ENCODE assay signal across 8 mouse cellular contexts in the genomic region with DNA sequence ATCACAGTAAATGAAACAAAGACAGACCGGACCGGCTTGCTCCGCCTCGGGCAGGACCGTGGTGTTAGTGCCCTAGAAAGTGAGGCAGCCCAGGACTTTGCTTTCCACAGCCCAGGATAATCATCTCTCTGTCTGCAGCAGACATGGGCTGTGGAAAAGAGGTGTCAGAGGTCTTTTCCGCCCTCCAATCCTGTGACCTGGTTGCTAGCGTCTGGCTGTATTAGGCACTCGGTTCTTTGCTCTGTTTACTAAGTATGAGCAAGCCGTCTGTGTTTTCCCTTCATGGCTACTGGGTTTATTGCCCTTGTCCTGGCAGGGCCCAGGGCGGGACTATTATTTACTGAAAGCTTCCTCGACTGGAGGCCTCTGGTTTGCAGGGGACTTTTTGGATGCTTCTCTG.
DNase-seq lines count a peak whose midpoint lies in the region; ATAC-seq and TF ChIP-seq lines count a peak whose summit lies in the region.
"Had no signal": no experiment of that assay in that cellular context is flagged by ENCODE, and none has a peak within 500 bp of the region (broad histone marks: within the 10 kb centered on the region; RNA-seq: fewer than 3 reads in every experiment).

No protein-coding gene starts in this region.

- 0 out of 2 replicates have a peak overlapping the region, but pooled peaks have one; percentile 5 for H3K9ac ChIP-seq in intestine, embryonic 14.5 days (ENCODE audit: low read length)
- no peak overlapping the region for H3K9ac ChIP-seq in liver, postnatal 0 days (replicated peaks)

- intact Hi-C loops in left cerebral cortex, postnatal 36 days (cut with DNase I), result loop anchor here (10.0 kb wide), 1 partner anchor 93 kb away; no protein-coding TSS in a partner anchor

- no peak for TF ChIP-seq EP300 in liver, postnatal 0 days (IDR thresholded peaks at IDR 0.05; ENCODE audit: low read depth)

- WGBS in intestine, embryonic 14.5 days, result 24% methylated on average over 11 of the region's 11 CpGs
- 32% methylated on average over 11 of the region's 11 CpGs for WGBS in liver, postnatal 0 days (ENCODE audit: insufficient replicate concordance)

- no peaks in the 10 kb centered on the region for H3K27me3 ChIP-seq in intestine, embryonic 14.5 days (replicated peaks; ENCODE audit: control insufficient read depth, insufficient read depth, low read length)
- H3K27me3 ChIP-seq in liver, postnatal 0 days (ENCODE audit: insufficient read depth, low read length), result no peaks in the 10 kb centered on the region

- H3K4me1 ChIP-seq in intestine, embryonic 14.5 days (replicated peaks; ENCODE audit: control insufficient read depth, insufficient read depth, low read length), result 0 out of 2 replicates have a peak, but pooled peaks cover 7% of the 10 kb centered on the region
- H3K4me1 ChIP-seq in liver, postnatal 0 days (ENCODE audit: insufficient read depth), result peaks cover 5% of the 10 kb centered on the region; the same call in 1 of the 2 replicates

- ATAC-seq in intestine, embryonic 14.5 days (replicated peaks; ENCODE audit: low FRiP score, low TSS enrichment, low read depth), result no peak; the same call in 1 of the 2 replicates
- ATAC-seq in liver, postnatal 0 days, result no peak
- ATAC-seq in CD4-positive, CD25-positive, alpha-beta regulatory T cell, adult 4 months, result no peak

- TF ChIP-seq CTCF in liver, postnatal 0 days (IDR thresholded peaks at IDR 0.05; ENCODE audit: low read depth), result no peak

- no peak overlapping the region for H3K4me3 ChIP-seq in intestine, embryonic 14.5 days (ENCODE audit: low read depth, low read length)
- H3K4me3 ChIP-seq in liver, postnatal 0 days (ENCODE audit: low read depth, low read length), result no peak overlapping the region

- H3K36me3 ChIP-seq in intestine, embryonic 14.5 days (ENCODE audit: control insufficient read depth, insufficient read depth, low read length), result no peaks in the 10 kb centered on the region
- H3K36me3 ChIP-seq in liver, postnatal 0 days (replicated peaks; ENCODE audit: insufficient read depth, low read length), result no peaks in the 10 kb centered on the region

- peak overlapping the region; percentile 34 for H3K4me2 ChIP-seq in intestine, embryonic 14.5 days (ENCODE audit: low read length)
- H3K4me2 ChIP-seq in liver, postnatal 0 days (ENCODE audit: low read depth, low read length), result peak overlapping the region; percentile 42

- DNase-seq in Muller cell, postnatal 12 days (ENCODE audit: inconsistent ontology term), result peak; percentile 45
- peak; percentile 32 for DNase-seq in adrenal gland, postnatal 10 days
- DNase-seq in intestine, embryonic 14.5 days (ENCODE audit: low spot score), result peak; percentile 62
- no peak for DNase-seq in liver, postnatal 0 days
- no peak for DNase-seq in cerebellum, adult 11 months
- no peak for DNase-seq in left cerebral cortex, postnatal 36 days (ENCODE audit: low spot score in 2 of 2)

- no peaks in the 10 kb centered on the region for H3K9me3 ChIP-seq in intestine, embryonic 14.5 days (ENCODE audit: control insufficient read depth, low read length)
- H3K9me3 ChIP-seq in liver, postnatal 0 days (ENCODE audit: low read length), result no peaks in the 10 kb centered on the region

- H3K27ac ChIP-seq in intestine, embryonic 14.5 days (ENCODE audit: low read depth), result peak overlapping the region; percentile 3; the same call in 1 of the 2 replicates
- H3K27ac ChIP-seq in liver, postnatal 0 days (ENCODE audit: low read depth), result no peak overlapping the region; the same call in 1 of the 2 replicates
- H3K27ac ChIP-seq: macrophage had no signal

Comparison
In these comparisons a context has a peak if more than half of its experiments do, and no peak if none do; other contexts are left out.
1. DNase-seq: peak in Muller cell, postnatal 12 days (single experiment), adrenal gland, postnatal 10 days (single experiment) and intestine, embryonic 14.5 days (single experiment); none in liver, postnatal 0 days (single experiment), cerebellum, adult 11 months (single experiment) and left cerebral cortex, postnatal 36 days (0 of 2).